Mouse (Mus musculus) yolk sac, embryonic 10.5 days (tissue): Measurements from ENCODE around the gene Alkbh7.

Experiments used
- DNase-seq: peaks from one replicate; pipeline ENCODE4 v3.0.0-alpha.2; 2017; ENCODE audit warnings: low spot score

Alkbh7 gene

DNA sequence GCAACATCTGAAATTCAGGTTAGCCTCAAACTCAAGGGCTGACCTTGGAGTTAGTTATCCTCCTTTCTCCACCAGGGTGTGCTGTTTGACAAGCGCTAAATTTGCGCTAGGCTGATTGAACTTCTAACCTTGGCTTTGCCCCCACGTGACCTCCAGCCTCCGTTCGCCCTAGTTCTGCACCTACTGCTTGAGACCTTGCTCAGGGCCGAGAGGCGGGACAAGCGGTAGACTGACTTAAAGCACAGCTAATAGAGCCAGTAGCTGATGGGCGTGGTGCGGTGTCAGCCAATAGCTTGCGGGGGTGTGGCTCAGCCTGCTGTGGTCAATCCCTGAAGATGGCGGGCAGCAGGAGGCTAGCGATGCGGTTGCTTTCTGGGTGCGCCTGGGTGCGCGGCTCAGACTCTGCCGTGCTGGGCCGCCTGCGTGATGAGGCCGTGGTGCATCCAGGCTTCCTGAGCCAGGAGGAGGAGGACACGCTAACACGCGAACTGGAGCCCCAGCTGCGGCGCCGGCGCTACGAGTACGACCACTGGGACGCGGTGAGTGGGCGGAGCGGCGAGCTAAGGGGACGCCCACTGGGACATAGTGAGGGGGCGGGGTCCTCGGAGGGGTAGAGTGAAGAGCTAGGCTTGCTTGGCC, at the start of gene Alkbh7:
Alkbh7 (plus strand) TSS at position 311 of the 639 bp plus-strand sequence.
- peak; percentile 98 for DNase-seq

DNA sequence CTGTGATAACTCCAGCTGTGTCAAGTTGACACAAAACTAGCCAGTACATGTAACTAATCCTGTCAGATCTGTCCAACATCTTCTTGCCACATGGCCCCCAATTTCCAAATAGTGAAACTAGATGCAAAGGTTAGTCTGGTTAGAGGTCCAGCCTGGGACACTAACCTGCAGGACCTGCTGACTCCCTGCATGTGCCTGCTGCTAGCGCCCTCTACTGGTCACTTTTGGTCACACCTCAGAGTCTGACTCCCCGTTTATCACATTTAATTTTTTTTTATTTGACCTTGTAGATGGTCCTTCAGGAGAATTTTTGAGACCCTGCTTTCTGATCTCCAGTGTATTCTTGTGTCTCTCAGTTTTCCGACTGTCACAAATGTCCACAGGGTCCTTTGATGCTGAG, 46.2 kb upstream of the Alkbh7 start:
- no peak for DNase-seq

DNA sequence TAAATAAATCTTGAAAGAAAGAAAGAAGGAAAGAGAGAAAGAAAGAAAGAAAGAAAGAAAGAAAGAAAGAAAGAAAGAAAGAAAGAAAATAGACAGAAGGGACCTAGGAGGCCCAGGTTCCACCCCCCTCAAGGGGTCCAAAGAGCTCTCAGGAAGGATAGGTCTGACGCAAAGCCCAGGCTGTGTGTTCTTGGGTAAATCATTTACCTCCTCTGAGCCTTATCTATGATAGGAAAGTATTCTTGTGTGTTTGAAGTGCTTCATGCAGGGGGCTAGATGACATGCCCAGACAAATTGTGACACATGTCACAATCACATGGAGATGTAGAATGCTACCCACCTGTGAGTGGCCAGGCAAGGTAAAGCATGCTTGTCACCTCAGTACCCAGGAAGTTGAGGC, 44.5 kb upstream of the Alkbh7 start:
- DNase-seq = peak; percentile 69

DNA sequence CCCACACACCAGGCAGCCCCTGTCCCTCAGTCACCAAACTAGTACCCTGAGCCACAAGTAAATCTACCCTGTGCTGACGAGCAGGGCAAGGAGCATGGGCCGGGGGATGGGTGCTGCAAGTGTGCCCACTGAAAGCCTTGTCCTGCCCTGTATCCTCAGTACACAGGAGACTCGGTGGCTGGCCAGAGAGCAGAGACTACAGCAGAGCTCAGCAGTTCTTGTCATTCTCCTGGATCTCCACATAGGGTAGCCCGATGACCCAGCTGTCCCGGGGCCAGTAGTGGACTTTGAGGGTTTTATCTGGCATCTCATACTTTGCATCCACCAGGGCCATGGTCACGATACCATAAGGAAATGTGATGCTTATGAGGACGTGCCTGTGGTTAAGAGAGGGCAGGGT, 42.3 kb upstream of the Alkbh7 start:
- no peak for DNase-seq

DNA sequence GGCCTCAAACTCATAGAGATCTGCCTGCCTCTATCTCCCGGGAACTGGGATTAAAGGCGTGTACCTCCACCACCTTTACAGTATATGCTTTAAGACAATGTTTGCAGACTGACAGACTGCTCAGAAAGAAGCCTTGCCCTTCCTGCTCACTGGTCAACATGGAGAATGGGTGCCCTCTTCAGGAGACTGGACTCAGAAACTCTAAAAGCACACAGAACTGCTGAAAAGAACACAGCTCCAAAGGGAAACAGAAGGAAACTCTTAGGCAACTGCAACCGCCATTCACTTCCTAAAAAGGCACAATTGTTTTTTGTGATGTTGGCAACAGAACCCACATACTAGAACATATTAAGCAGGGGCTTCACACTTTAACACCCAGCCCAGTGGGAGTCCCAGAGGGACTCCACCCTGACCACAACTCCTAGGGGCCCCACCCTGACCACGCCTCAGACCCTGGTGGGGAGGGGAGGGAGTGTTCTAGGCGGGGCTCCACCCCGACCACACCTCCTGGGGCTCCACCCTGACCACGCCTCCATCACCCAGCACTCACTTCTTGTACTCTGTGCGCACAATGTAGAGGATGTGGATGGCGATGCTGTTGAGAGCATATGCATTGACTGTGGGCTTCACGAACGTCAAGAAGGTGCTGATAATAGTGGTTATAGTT, 39.2 kb upstream of the Alkbh7 start:
- peak; percentile 44 for DNase-seq

DNA sequence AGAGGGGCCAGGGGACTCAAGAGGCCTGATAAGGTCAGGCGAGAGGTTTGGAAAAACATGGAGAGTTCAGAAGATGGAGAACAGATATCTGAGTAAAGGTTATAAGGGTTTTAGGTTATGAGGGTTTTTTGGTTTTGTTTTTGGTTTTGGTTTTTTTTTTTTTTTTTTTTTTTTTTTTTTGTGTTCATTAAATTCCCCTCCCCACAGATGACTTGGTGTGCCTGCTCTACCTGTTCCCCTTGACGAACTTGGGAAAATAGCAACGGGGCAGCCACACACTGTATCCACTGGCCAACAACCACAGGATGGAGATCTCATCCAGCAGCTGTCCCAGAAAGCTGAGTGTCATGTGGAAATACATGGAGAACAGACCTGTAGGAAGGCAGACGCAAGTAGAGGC, 38.5 kb upstream of the Alkbh7 start:
- no peak for DNase-seq

DNA sequence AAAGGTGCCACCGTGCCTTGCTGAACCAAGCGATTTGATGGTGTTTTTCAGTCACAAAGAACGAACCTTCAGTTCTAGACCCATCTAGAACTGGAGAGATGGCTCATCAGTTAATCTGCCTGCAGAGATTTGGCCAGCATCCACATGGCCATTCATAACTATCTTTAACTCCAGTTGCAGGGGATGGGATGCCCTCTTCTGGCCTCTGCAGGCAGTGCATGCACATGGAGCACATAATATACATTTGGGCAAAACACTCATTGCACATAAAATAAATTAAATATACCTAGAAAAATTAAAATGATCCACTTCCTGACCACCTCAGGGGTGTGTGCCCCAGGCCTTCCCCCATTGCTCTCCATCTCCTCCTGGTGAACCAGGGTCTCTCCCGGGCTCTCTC, 35.3 kb upstream of the Alkbh7 start:
- no peak for DNase-seq

DNA sequence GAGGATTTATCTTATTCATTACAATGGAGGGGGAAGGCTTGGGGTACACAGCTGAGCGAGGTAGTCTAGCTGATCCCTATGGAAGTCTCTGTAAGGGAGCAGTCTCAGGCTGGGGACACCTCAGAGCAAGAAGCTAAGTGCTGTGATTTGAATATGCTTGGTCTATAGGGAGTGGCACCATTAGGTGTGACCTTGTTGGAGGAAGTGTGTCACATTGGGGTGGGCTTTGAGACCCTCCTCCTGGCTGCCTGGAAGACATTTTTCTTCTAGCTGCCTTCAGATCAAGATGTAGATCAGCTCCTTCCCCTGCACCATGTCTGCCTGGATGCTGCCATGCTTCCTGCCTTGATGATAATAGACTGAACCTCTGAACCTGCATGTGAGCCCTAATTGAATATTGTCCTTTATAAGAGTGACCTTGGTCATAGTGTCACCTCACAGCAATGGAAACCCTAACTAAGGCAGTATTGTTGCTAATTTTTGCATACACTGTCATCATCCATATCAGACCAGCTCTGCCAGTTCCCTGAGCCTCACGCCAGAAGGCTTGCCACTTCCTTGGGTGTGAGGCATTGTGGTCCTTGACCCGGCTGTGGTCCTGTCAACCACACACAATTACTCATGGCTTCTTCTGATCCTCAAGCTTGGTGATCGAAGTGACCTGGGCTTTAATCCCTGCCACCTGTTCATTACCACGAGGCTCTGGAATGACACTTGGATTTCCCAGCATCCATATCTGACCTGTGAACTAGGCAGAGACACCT, 34.3 kb upstream of the Alkbh7 start:
- no peak for DNase-seq

DNA sequence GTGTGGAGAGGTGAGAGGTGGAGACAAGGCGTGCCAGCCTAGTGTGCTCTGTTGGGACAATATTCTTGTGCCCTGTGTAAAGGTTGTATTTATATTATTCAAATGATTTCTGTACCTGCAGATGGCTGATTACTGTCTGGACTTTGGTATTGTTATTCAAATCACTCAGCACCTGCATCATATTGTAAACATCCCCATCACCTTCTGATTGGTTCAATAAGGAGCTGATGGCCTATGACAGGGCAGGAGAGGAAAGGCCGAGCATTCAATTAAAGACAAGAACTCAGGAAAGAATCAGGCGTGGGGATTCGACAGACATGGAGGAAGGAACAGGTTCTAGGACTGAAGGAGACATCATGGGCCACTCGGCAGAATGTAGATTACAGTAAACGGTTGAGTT, 33.5 kb upstream of the Alkbh7 start:
- no peak for DNase-seq

DNA sequence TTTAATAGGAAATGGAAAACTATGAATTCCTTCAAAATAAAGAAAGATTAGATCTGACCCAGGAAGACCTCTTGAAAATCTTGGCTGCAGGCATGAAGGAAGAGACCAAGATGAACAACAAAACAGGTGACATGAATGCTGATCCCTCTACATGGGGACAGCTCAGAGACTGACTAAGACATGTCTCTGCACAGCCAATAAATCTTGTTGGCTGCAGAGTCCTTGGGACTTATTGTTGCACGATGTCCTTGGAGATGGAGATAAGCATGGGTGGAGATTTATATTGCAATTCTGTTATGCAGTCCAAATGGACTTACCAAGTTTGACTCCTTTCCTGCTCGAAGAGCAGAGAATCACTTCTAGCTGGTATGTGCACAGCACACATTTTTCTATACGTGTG, 27.8 kb upstream of the Alkbh7 start:
- DNase-seq = no peak

DNA sequence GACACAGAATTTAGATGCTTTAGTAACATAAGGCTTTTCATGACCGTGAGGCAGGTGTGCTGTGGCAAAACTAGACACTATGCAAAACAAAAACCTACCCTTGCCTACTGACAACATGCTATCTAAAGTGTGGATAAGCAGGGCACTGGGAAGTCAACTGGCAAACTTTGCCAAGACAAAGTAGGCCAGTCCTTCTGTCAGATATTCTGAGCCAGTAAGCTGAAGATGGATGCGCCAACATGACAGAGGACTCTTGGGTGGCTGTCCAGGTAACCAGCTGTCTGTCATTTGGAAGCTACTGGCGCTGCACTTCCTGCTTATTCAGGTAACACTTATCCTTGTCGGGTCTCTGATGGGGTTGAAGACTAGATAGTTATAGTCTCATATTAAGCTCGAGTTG, 27.1 kb upstream of the Alkbh7 start:
- no peak for DNase-seq

DNA sequence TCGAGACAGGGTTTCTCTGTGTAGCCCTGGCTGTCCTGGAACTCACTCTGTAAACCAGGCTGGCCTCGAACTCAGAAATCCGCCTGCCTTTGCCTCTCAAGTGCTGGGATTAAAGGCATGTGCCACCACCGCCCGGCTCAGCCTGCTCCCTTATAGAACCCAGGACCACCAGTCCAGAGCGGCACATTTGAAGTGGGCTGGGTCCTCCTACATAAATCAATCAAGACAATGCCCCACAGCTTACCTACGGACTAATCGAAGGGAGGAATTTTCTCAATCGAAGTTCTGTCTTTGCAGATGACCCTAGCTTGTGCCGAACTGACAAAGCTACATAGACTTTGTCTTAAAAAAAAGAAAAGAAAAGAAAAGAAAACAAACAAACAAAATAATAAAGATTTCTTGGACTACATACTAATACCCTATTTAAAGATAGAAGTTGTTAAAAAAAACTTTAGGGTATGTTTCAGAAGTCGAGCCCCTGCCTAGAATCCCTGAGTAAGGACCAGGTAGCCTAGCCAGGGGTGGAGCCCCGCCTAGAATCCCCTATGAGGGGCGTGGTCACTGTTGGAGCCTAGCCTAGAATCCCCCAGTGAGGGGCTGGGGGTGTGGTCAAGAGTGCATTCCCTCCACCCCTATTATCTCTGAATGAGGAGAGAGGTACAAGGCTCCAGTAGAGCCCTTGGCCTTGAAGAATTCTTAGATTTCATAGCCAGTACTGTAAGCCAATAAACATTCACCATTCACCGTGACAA, 23.0 kb upstream of the Alkbh7 start:
- DNase-seq = no peak

DNA sequence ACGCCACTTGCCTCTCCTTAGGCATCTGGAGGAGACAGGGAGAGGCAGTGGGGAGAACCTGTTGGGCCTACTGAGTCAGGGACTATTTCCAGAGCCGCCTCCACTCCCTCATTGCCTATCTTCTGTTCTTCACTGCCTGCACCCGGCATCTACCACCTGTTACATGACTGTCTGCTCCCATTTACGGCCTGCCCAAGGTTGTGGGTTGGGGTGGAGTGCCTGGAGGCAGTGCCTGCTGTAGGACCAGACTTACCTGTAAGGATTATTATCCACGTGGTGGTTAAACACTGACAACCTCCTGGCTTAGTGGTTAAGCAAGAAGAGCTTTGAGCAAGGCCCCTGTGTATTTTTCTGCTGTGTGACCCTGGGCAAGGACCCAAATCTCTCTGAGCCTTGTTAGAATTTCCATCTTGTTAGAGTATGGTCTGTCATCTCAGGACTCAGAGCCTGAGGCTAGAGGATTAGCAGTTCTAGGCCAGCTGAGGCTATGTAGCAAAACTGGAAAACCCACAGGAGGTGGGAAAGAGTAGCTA, 22.4 kb upstream of the Alkbh7 start:
- DNase-seq = no peak

DNA sequence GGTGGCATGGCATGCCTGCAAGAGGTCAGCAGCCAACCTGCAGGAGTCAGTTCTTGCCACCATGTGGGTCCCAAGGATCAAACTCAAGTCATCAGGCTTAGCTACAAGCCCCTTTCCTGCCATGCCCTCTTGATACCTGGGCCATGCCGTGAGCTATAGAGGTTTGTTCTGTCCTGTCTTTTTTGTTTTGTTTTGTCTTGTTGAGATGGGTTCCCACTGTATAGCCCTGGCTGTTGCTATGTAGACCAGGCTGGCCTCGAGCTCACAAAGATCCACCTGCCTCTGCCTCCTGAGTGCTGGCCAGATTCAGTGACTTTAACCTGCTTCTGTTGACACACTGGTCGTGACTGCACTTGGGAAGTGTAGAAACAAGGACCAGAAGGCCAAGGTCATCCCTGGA, 21.7 kb upstream of the Alkbh7 start:
- no peak for DNase-seq

DNA sequence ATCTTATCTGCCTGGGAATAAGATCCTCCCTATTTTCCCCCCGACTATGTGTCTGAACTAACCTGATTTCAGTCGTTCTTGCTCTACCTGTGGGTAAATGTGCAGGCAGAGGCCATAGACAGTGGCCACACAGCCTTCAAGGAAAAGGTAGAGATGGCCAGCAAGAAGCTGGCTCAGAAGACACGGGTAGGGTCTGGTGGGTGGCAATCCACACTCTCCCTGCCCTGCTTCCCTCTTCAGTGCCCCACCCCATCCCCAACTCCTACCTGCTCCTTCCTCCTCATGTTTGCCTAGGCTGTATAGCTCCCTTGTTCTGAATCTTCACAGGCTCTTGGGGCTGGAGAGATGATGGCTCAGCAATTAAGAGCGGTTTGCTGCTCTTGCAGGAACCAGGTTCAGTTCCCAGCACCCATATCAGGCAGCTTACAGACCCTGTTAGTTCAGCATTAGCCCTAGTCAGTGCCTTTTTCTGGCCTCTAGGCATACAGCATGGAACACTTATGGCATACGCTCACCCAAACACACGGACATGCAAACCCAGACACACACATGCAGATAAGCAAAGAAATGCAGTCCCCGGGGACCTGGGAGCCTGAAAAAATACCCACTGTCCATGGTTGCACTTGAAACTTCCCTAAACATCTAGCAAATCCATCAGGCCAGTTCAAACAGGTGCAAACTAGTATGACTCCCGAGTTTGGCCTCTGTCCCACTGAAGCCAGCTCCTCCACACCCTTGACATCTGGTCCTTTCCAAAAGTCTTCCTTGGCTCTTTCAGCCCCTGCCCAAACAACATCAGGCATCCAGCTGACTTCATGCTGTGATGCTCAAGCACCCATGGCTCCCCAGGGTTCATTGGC, 20.4 kb upstream of the Alkbh7 start:
- DNase-seq = no peak

DNA sequence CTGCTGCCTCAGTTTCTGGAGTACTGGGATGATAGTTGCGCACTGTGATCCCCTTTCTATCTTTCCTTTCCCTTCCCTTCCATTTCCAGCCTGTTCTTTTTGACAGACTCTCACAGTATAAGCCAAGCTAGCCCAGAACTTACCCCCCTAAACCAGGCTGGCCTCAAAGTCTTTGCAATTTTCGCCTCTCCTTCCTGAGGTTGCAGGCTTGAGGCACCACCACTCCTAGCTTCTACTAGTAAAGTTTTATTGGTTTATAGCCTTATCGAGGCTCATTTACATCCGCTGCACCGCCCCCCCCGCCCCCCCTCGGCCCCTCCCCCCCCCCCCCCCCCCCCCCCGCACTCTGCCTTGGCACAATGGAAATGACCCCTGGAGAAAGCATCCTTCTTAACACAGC, 17.6 kb upstream of the Alkbh7 start:
- DNase-seq = no peak

DNA sequence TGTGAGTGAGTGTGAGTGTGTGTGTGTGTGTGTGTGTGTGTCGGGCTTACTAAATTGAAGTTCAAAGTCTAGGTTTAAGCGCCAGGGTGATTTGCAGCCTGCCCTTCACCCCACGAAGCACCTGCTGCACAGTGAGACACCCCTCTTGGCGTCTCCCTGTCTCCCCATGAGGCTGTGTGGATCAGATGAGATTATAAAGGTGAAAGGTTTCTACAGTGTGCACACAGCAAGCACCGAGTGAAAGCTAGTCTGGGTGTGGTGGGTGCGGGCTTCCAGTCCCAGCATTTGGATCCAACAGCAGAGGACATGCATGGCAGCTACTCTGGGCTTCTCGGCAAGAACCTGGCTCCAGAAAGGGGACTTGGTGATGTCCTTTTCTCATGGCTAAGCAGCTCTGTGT, 16.1 kb upstream of the Alkbh7 start:
- DNase-seq = no peak

DNA sequence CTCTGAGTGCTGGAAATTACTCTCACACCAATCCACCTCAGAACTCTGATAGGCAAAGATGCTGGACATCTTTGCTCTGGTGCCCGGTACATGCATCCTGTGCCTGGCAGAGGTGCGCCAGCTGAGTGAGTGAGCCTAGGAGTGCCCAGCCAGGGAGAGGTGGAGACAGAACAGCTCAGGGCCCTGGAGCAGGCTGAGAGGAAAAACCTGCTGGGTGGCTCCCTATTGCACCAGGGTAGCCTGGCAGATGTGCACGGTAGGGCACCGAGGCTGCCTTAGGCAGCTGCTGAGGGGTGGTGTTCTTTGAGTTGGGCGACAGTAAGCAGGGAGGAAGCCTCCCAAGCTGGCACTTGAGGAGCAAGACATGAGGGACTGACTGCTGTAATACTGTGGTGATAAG, 15.1 kb upstream of the Alkbh7 start, which contains the start of gene Acer1:
Acer1 (minus strand) TSS at position 114 of the 400 bp plus-strand sequence.
- DNase-seq = no peak

DNA sequence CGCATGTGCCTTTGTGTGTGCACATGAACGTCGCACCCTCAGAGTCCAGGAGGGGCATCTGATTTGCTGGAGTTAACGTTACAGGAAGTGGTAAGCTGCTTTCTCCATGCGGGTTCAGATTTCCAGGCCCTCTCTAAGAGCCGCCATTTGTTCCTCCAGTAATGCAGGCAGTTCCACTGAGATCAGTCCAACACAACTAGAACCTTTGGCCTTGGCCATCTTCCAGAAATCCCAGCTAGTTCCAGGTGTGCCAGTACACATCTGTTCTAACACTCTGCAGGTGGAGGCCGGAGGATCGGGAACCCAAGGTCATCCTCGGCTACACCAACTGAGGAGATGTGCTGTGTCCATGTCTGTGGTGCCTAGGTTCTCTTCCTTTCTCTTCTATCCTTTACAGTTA, 12.3 kb upstream of the Alkbh7 start:
- DNase-seq = no peak

DNA sequence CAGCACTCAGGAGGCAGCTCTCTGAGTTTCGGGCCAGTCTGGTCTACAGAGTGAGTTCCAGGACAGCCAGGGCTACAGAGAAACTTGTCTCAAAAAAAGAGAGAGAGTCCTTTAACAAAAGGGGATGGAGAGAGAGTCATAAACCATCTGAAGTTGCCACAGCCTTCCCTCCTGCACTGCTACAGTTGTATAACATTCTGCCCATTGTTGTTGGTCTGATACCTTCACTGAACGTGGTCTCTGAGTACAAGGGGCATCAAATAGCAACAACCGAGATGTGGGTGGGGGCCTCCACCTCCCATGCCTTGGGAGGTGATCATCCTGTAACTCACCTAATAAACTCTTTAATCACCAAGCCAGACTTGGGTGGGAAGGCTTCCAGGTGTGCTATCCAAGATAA, 11.5 kb upstream of the Alkbh7 start:
- no peak for DNase-seq

DNA sequence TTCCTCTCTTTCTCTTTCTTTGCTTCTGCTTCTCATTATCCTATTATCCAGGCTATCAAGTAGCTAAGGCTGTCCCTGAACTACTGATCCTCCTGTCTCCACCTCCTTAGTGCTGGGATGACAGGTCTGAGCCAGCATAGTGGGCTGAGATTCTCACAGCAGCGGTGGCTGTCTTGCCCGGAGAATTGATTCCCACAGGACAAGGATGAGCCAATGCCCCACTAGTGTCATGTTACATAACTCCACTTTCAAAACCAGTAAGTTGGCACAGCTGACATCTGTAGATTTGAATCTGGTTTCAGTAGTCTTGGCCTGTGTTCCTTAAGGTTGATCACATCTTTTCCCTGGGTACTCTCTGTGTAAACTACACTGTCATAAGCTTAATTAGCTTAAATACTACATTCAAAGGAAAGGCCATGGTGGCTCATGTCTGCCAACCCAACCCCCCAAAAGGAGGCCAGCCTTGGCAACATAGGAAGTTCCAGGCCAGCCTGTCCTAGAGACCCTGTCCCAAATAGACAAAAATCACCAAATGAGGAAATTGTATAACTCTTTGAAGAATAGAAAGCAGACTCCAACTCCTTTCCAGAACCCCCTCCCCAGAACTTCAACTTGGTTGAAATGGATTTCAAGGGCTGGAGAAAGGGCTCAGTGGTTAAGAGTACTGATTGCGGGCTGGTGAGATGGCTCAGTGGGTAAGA, 10.9 kb upstream of the Alkbh7 start:
- no peak for DNase-seq
